Mouse (Mus musculus) lung, adult 2 months (tissue): Measurements from ENCODE around the gene Kiss1r. TPM values are rescaled to one million over a fixed set of nuclear protein-coding genes. Genes with fewer than 3 reads are reported as not detected.

Experiments used
- DNase-seq: peaks from one replicate; pipeline ENCODE4 v3.0.0; 2022
- H3K4me1 ChIP-seq: fragments of 200-500 bp; 2 replicates; pipeline ENCODE4 v1.6.1; 2011; ENCODE audit warnings: low read length; ENCODE audit not compliant: control insufficient read depth, insufficient read depth
- H3K4me3 ChIP-seq: fragments of 200-500 bp; replicated peaks from 2 replicates; pipeline ENCODE3; 2011; ENCODE audit warnings: low read depth, mild to moderate bottlenecking, control low read depth, low read length; ENCODE audit errors: extremely low read depth
- CTCF ChIP-seq: fragments of 200-500 bp; IDR thresholded peaks from 2 replicates; pipeline ENCODE4 v1.5.1; 2011; ENCODE audit warnings: mild to moderate bottlenecking, low read length, control low read depth; ENCODE audit not compliant: insufficient read depth
- POLR2A ChIP-seq: fragments of 200-500 bp; IDR thresholded peaks from 2 replicates; pipeline ENCODE4 v1.6.1; 2011; ENCODE audit warnings: low read depth, mild to moderate bottlenecking, control low read depth, low read length, borderline replicate concordance; ENCODE audit errors: extremely low read depth
- WGBS: fragments of 180-500 bp; shearing (Covaris S2); methylation state at CpG from one replicate; pipeline ENCODE4 v1.1.7; 2018; 5-methylcytosine and 5-hydroxymethylcytosine counted together
- polyA plus RNA-seq: library from polyadenylated mRNA; depleted of rRNA; stranded (reverse); fragments of >200 nt; gene quantifications from 2 replicates; pipeline ENCODE4 v1.2.3, GENCODE M21; 2012

Kiss1r gene
- polyA plus RNA-seq, 1 experiment = 20.9 TPM

- no peak for TF ChIP-seq CTCF
- no peak for TF ChIP-seq POLR2A
- 84% methylated on average over 18 of the region's 18 CpGs for WGBS
- H3K4me1 ChIP-seq = peaks cover 31% of the 10 kb centered on the region
- no peak for DNase-seq
- H3K4me3 ChIP-seq = no peak overlapping the region
Measured at GRCm38 (mm10) chr10:79929967-79930825, 13.4 kb downstream of the Kiss1r start.

DNA sequence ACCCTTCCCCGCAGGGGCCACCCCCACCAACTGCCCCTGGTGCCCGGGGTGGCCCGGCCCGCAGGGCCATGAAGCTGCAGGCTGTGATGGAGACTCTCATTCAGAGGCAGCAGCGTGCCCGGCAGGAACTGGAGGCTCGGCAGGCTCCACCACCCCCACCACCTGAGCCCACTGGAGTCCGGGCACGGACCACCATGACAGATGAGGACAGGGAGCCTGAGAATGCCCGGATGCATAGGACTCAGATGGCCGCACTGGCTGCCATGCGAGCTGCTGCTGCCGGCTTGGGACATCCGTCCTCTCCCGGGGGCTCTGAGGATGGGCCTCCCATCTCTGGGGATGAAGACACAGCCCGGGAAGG lies 14.0 kb downstream of the Kiss1r start:
- H3K4me3 ChIP-seq = no peak overlapping the region
- 94% methylated on average over 16 of the region's 16 CpGs for WGBS
- H3K4me1 ChIP-seq = peaks cover 31% of the 10 kb centered on the region
- no peak for TF ChIP-seq POLR2A
- no peak for TF ChIP-seq CTCF
- DNase-seq = no peak

DNA sequence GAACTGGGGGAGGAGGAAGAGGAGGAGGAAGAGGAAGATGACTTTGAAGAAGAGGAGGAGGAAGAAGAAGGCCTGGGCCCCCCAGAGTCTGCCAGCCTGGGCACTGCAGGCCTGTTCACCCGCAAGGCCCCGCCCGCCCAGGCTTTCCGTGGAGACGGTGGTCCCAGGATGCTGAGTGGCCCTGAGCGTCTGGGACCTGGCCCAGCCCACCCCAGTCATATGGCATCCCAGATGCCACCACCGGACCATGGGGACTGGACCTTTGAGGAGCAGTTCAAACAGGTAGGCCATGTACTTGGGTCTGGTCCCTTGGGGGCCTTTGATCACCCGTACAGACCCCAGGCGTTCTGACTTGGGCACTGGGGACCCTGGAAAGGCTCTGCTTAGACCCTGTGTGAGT lies 15.0 kb downstream of the Kiss1r start:
- TF ChIP-seq CTCF = no peak
- no peak for TF ChIP-seq POLR2A
- Histone ChIP-seq H3K4me1 (peaks cover 32% of the 10 kb centered on the region), H3K4me3 (no peak overlapping the region)
- no peak for DNase-seq
- WGBS = 89% methylated on average over 9 of the region's 9 CpGs

GRCm38 (mm10) chr10:79932736-79933135 lies 16.0 kb downstream of the Kiss1r start:
- peaks cover 39% of the 10 kb centered on the region for H3K4me1 ChIP-seq
- H3K4me3 ChIP-seq = no peak overlapping the region
- 30% methylated on average over 8 of the region's 8 CpGs for WGBS
- peak; percentile 44 for DNase-seq
- TF ChIP-seq POLR2A (no peak), CTCF (no peak)

GRCm38 (mm10) chr10:79933145-79933679 lies 16.4 kb downstream of the Kiss1r start:
- DNase-seq = no peak
- 55% methylated on average over 9 of the region's 9 CpGs for WGBS
- Histone ChIP-seq H3K4me3 (no peak overlapping the region), H3K4me1 (peaks cover 40% of the 10 kb centered on the region)
- TF ChIP-seq POLR2A = no peak
- TF ChIP-seq CTCF = no peak

- TF ChIP-seq CTCF (no peak), POLR2A (no peak)
- Histone ChIP-seq H3K4me3 (no peak overlapping the region), H3K4me1 (peaks cover 40% of the 10 kb centered on the region)
- DNase-seq = no peak
- 33% methylated on average over 6 of the region's 6 CpGs for WGBS
Measured at GRCm38 (mm10) chr10:79933861-79934260, 17.1 kb downstream of the Kiss1r start.

GRCm38 (mm10) chr10:79934272-79934721 lies 17.5 kb downstream of the Kiss1r start:
- 11% methylated on average over 13 of the region's 13 CpGs for WGBS
- no peak overlapping the region for H3K4me3 ChIP-seq
- H3K4me1 ChIP-seq = peaks cover 40% of the 10 kb centered on the region
- DNase-seq = peak; percentile 88
- TF ChIP-seq POLR2A = no peak
- TF ChIP-seq CTCF = no peak

DNA sequence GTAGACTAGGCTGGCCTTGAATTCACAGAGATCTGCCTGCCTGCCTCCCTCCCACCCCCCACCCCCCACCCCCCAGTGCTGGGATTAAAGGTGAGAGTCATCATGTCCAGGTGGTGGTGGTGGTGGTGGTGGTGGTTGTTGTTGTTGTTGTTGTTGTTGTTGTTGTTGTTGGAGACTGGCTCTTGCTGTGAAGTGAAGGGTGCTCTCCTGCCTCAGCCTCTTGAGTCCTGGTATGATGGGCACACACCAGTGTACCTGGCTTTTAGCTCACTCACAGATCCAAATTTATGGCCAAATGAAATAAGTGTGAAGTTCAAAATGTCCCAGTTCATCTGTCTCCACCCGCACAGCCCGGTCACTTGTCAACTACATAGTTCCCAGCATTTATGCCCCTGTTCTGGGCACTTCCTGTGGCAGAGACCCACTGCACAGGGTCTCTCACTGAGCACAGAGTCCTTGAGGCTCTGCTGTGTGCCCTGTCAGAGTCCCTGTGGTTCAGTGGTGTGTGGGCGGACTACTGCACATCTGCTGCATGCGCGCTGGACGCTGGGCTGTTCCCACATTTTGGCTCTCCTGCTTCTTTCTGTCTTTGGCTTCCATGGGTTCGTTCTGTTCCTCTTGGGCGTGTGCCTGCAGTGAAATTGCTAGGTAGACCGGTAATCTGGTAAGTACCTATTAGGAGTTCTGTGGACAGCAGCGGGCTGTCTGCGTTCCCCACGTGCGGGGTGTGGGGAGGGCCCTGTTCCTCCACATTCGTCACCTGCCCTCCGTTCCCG lies 18.2 kb downstream of the Kiss1r start:
- TF ChIP-seq CTCF = no peak
- TF ChIP-seq POLR2A = no peak
- 72% methylated on average over 16 of the region's 16 CpGs for WGBS
- no peak for DNase-seq
- Histone ChIP-seq H3K4me1 (peaks cover 40% of the 10 kb centered on the region), H3K4me3 (no peak overlapping the region)

DNA sequence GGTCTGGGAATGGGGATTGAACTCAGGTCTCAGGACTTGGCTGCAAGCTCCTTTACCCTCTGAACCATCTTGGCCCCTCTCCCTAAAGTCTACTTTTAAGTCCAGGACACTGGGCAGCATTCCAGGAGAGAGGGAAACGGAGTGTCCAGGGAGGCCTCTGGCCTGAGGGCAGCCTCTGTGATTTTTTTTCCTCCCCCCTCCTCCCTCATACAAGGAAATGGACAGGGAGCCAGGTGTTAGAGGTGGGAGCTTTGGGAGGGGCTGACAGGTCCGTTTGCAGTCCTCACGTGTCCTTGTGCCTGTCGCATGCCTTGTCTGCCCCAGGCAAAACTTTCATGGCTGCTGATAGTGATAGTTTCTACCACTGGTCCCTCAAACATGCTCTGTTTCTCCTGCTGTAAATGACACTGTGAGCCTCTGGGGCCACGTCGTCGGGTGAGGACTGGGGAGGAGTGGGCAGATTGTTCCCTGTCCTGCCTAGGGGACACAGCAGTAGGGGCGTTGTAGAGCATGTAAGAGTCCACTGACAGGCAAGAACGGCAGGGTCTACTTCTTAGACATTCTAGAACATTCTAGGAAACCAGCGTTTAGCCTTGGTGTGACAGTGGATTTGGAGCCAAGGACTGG lies 19.6 kb downstream of the Kiss1r start:
- TF ChIP-seq POLR2A (no peak), CTCF (no peak)
- WGBS = 15% methylated on average over 10 of the region's 10 CpGs
- DNase-seq = no peak
- Histone ChIP-seq H3K4me3 (no peak overlapping the region), H3K4me1 (peaks cover 40% of the 10 kb centered on the region)
